Mouse (Mus musculus): ENCODE data around the gene Tmem211. TPM values are rescaled to one million over a fixed set of nuclear protein-coding genes. Genes with fewer than 3 reads are reported as not detected.

Tmem211 gene
- polyA plus RNA-seq, 1 experiment from 2014 or later: 1.3 TPM

DNA sequence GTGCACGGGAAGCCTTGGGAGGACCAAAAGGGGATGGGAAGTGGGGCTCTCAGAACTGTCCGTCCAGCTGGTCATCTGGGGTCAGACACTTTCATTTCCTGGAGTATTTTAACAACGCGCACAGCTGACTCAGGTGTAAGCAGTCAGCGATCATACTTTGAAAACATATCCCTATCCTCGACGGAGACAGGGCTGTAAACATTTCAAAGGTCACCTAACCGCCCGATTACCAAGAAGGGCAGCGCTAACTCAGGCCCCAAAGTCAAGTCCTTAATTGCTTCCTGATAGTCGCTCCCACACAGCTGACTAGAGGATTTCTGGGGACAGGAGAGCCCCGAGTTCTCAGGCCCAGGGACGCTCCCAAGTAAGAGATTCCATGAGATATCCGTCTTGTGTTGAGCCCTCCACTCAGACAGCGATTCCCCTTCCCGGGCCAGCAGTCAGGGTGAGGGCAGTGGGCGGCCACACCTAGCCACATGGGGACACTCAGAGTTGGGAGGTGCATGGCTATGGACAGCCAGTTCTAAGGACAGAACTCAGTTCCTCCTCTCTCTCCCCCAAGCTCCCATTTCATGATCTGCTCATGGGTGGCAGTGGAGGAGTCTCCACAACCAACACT lies 8.0 kb upstream of the Tmem211 start:
- peak overlapping the region; percentile 37 for H3K4me2 ChIP-seq (ENCODE audit: low read depth, low read length)
- H3K27ac ChIP-seq (ENCODE audit: low read length): peak overlapping the region; percentile 76
- peaks cover 41% of the 10 kb centered on the region for H3K4me1 ChIP-seq (ENCODE audit: control insufficient read depth, insufficient read depth, low read length)
- ATAC-seq (ENCODE audit: insufficient read depth, low FRiP score): no peak
- no peaks in the 10 kb centered on the region for H3K36me3 ChIP-seq (ENCODE audit: control insufficient read depth, insufficient read depth, low read length)
- WGBS: 38% methylated on average over 17 of the region's 17 CpGs
- peak overlapping the region; percentile 36; the same call in 1 of the 2 replicates for H3K9ac ChIP-seq (ENCODE audit: low read length)
- peak overlapping the region; percentile 13; the same call in 1 of the 2 replicates for H3K4me3 ChIP-seq (replicated peaks; ENCODE audit: low read length)
- no peaks in the 10 kb centered on the region for H3K9me3 ChIP-seq (replicated peaks; ENCODE audit: control insufficient read depth, low read length)
- H3K27me3 ChIP-seq (ENCODE audit: control insufficient read depth, insufficient read depth, low read length): no peaks in the 10 kb centered on the region

GRCm38 (mm10) chr5:113219450-113219849 lies 7.3 kb upstream of the Tmem211 start:
- no peaks in the 10 kb centered on the region for H3K27me3 ChIP-seq (ENCODE audit: control insufficient read depth, insufficient read depth, low read length)
- ATAC-seq (ENCODE audit: insufficient read depth, low FRiP score): peak; percentile 41
- H3K4me2 ChIP-seq (ENCODE audit: low read depth, low read length): peak overlapping the region; percentile 37
- H3K36me3 ChIP-seq (ENCODE audit: control insufficient read depth, insufficient read depth, low read length): no peaks in the 10 kb centered on the region
- peaks cover 41% of the 10 kb centered on the region for H3K4me1 ChIP-seq (ENCODE audit: control insufficient read depth, insufficient read depth, low read length)
- peak overlapping the region; percentile 13; the same call in 1 of the 2 replicates for H3K4me3 ChIP-seq (replicated peaks; ENCODE audit: low read length)
- H3K27ac ChIP-seq (ENCODE audit: low read length): peak overlapping the region; percentile 76
- WGBS: 57% methylated on average over 6 of the region's 6 CpGs
- no peaks in the 10 kb centered on the region for H3K9me3 ChIP-seq (replicated peaks; ENCODE audit: control insufficient read depth, low read length)
- peak overlapping the region; percentile 36; the same call in 1 of the 2 replicates for H3K9ac ChIP-seq (ENCODE audit: low read length)

DNA sequence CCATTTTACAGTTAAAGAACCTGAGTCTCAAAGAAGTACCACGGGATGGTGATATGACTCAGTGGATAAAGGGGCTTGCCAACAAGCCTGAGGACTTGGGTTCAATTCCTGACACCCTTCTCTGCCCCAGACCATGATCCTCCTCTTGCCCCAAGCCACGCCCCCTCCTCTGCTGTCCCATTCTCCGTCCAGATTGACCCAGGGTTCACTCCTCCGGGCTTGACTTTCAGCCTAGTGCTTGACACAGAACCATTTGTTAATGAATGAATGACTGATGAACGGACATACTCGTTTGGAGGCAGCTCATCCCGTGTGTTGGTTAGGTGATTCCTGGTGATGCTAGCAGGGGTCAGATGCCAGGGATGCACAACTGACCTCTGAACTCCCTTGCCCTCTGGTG lies 6.8 kb upstream of the Tmem211 start:
- peak overlapping the region; percentile 81; the same call in 1 of the 2 replicates for H3K9ac ChIP-seq (ENCODE audit: low read length)
- WGBS: 42% methylated on average over 7 of the region's 7 CpGs
- H3K4me2 ChIP-seq (ENCODE audit: low read depth, low read length): peak overlapping the region; percentile 96
- H3K27ac ChIP-seq (ENCODE audit: low read length): peak overlapping the region; percentile 76; the same call in 1 of the 2 replicates
- H3K36me3 ChIP-seq (ENCODE audit: control insufficient read depth, insufficient read depth, low read length): no peaks in the 10 kb centered on the region
- peak overlapping the region; percentile 72; the same call in 1 of the 2 replicates for H3K4me3 ChIP-seq (replicated peaks; ENCODE audit: low read length)
- H3K9me3 ChIP-seq (replicated peaks; ENCODE audit: control insufficient read depth, low read length): no peaks in the 10 kb centered on the region
- ATAC-seq (ENCODE audit: insufficient read depth, low FRiP score): no peak
- peaks cover 41% of the 10 kb centered on the region for H3K4me1 ChIP-seq (ENCODE audit: control insufficient read depth, insufficient read depth, low read length)
- no peaks in the 10 kb centered on the region for H3K27me3 ChIP-seq (ENCODE audit: control insufficient read depth, insufficient read depth, low read length)

GRCm38 (mm10) chr5:113220383-113221146 lies 6.1 kb upstream of the Tmem211 start:
- 2% methylated on average over 62 of the region's 64 CpGs for WGBS
- peaks cover 39% of the 10 kb centered on the region for H3K4me1 ChIP-seq (ENCODE audit: control insufficient read depth, insufficient read depth, low read length)

GRCm38 (mm10) chr5:113221147-113221865 lies 5.4 kb upstream of the Tmem211 start, which contains the start of gene 2900026A02Rik:
Gene 2900026A02Rik, minus strand, starts transcription at chr5:113221236.
- H3K27me3 ChIP-seq (ENCODE audit: control insufficient read depth, insufficient read depth, low read length): no peaks in the 10 kb centered on the region
- H3K4me1 ChIP-seq (ENCODE audit: control insufficient read depth, insufficient read depth, low read length): peaks cover 38% of the 10 kb centered on the region
- H3K9ac ChIP-seq (ENCODE audit: low read length): peak within 1 kb of the TSS; percentile 81
- H3K4me3 ChIP-seq (replicated peaks; ENCODE audit: low read length): peak within 1 kb of the TSS; percentile 72
- H3K4me2 ChIP-seq (ENCODE audit: low read depth, low read length): peak within 1 kb of the TSS; percentile 96
- peak within 1 kb of the TSS; percentile 76 for H3K27ac ChIP-seq (ENCODE audit: low read length)
- H3K36me3 ChIP-seq (ENCODE audit: control insufficient read depth, insufficient read depth, low read length): no peaks in the 10 kb centered on the region
- no peaks in the 10 kb centered on the region for H3K9me3 ChIP-seq (replicated peaks; ENCODE audit: control insufficient read depth, low read length)
- peak; percentile 57; the same call in 1 of the 2 replicates for ATAC-seq (ENCODE audit: insufficient read depth, low FRiP score)
- 10% methylated on average over 49 of the region's 62 CpGs for WGBS

More at GRCm38 (mm10) chr5:113220383-113221146, 6.1 kb upstream of the Tmem211 start:
- peak overlapping the region; percentile 96 for H3K4me2 ChIP-seq (ENCODE audit: low read depth, low read length)
- peak overlapping the region; percentile 76 for H3K27ac ChIP-seq (ENCODE audit: low read length)
- H3K36me3 ChIP-seq (ENCODE audit: control insufficient read depth, insufficient read depth, low read length): no peaks in the 10 kb centered on the region
- H3K9ac ChIP-seq (ENCODE audit: low read length): peak overlapping the region; percentile 81
- peak; percentile 42; the same call in 1 of the 2 replicates for ATAC-seq (ENCODE audit: insufficient read depth, low FRiP score)
- H3K9me3 ChIP-seq (replicated peaks; ENCODE audit: control insufficient read depth, low read length): no peaks in the 10 kb centered on the region
- H3K27me3 ChIP-seq (ENCODE audit: control insufficient read depth, insufficient read depth, low read length): no peaks in the 10 kb centered on the region
- peak overlapping the region; percentile 72 for H3K4me3 ChIP-seq (replicated peaks; ENCODE audit: low read length)

DNA sequence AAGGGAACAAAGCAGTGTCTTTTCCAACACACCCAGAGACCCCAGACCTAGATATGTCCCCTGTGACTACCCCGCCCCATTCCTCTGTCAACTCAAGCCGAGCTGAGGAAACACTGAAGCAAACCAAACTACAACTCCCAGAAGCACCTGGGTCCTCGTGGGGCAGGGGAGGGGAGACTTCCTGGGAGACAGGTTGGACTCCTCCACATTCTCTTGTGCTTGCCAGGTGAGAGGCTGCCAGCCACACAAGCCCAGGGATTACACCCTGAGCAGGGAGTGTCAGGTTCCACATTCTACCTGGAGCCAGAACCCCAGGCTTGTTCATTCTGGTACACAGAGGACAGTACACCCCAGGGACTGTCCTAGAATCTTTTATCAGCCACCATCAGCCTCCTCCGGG lies 2.8 kb upstream of the Tmem211 start:
- Histone ChIP-seq H3K27ac (ENCODE audit: low read length) (no peak overlapping the region), H3K4me1 (ENCODE audit: control insufficient read depth, insufficient read depth, low read length) (peaks cover 22% of the 10 kb centered on the region), H3K4me2 (ENCODE audit: low read depth, low read length) (no peak overlapping the region), H3K4me3 (replicated peaks; ENCODE audit: low read length) (no peak overlapping the region), H3K36me3 (ENCODE audit: control insufficient read depth, insufficient read depth, low read length) (no peaks in the 10 kb centered on the region), H3K9ac (ENCODE audit: low read length) (no peak overlapping the region), H3K27me3 (ENCODE audit: control insufficient read depth, insufficient read depth, low read length) (no peaks in the 10 kb centered on the region), H3K9me3 (replicated peaks; ENCODE audit: control insufficient read depth, low read length) (no peaks in the 10 kb centered on the region)
- ATAC-seq (ENCODE audit: insufficient read depth, low FRiP score): no peak
- 49% methylated on average over 4 of the region's 4 CpGs for WGBS

DNA sequence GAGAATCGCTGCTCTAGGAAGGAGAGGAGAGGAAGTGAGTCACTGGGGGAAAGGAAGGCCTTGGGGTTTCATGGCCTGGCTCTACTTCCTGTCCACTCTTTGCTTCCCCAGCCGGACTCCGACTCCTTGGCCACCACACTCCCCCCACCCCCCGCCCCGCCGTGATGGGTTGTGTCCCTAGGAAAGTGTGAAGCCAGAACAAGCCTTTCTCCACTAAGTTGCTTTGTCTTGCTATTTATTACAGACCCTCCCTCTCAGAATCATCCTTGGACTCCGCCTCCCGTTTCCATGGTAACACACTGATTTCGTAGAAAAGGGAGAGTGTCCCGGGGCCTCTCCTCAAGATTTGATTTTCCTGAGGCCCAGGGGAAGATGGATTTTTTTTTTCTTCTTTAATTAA lies 1.4 kb upstream of the Tmem211 start:
- Histone ChIP-seq H3K9me3 (replicated peaks; ENCODE audit: control insufficient read depth, low read length) (no peaks in the 10 kb centered on the region), H3K4me1 (ENCODE audit: control insufficient read depth, insufficient read depth, low read length) (peaks cover 12% of the 10 kb centered on the region), H3K4me2 (ENCODE audit: low read depth, low read length) (no peak overlapping the region), H3K27me3 (ENCODE audit: control insufficient read depth, insufficient read depth, low read length) (no peaks in the 10 kb centered on the region), H3K9ac (ENCODE audit: low read length) (no peak overlapping the region), H3K27ac (ENCODE audit: low read length) (no peak overlapping the region), H3K4me3 (replicated peaks; ENCODE audit: low read length) (no peak overlapping the region), H3K36me3 (ENCODE audit: control insufficient read depth, insufficient read depth, low read length) (no peaks in the 10 kb centered on the region)
- no peak for ATAC-seq (ENCODE audit: insufficient read depth, low FRiP score)
- WGBS: 30% methylated on average over 10 of the region's 10 CpGs

DNA sequence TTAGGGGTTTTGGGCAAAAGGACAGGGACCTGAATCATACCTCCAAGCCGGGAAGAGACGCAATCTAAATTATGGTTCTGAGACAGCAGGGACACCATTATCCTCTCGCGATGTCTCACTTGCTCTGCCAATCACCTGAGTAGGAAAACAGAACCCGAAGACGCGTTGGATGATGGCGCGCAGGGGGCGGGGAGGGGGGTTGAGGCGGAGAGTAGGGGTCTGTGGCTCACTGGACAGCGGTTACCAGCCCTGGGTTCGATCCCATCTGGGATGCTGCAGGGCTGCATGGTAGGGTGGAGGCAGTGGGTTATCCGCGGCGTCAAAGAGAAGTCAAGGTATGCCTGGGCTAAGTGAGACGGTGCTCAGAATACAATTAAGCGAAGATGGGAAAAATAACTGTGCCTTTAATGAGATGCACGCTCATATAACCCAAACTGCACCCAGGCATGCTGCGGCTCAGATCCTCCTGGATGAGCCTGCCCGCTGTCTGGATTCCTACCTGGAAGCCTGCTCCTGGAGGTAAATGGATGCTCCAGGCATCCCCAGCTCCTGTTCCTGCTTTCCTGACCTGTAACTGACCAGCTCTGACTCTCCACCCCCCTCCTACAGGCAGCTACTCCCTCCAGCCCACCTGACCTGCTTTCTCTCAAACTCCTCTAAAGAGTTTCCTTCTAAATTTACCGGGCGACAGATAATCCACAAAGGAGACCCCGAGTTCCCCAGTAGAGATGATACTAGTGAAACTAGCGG lies 848 bp upstream of the Tmem211 start:
- peak overlapping the region; percentile 36; the same call in 1 of the 2 replicates for H3K27ac ChIP-seq (ENCODE audit: low read length)
- no peaks in the 10 kb centered on the region for H3K36me3 ChIP-seq (ENCODE audit: control insufficient read depth, insufficient read depth, low read length)
- H3K4me2 ChIP-seq (ENCODE audit: low read depth, low read length): peak overlapping the region; percentile 58
- no peaks in the 10 kb centered on the region for H3K27me3 ChIP-seq (ENCODE audit: control insufficient read depth, insufficient read depth, low read length)
- H3K4me3 ChIP-seq (replicated peaks; ENCODE audit: low read length): peak overlapping the region; percentile 29
- ATAC-seq (ENCODE audit: insufficient read depth, low FRiP score): no peak
- H3K4me1 ChIP-seq (ENCODE audit: control insufficient read depth, insufficient read depth, low read length): peaks cover 8% of the 10 kb centered on the region
- H3K9ac ChIP-seq (ENCODE audit: low read length): peak overlapping the region; percentile 69
- WGBS: 26% methylated on average over 25 of the region's 25 CpGs
- no peaks in the 10 kb centered on the region for H3K9me3 ChIP-seq (replicated peaks; ENCODE audit: control insufficient read depth, low read length)
